Mouse (Mus musculus) midbrain, postnatal 0 days (tissue): ENCODE data around the gene Pigb. TPM values are rescaled to one million over a fixed set of nuclear protein-coding genes. Genes with fewer than 3 reads are reported as not detected.

Experiments
- ATAC-seq: fragments of 200-750 bp; cut with Nextera tagmentation; 2 replicates; pipeline ENCODE4 v1.8.0; 2017; ENCODE audit warnings: moderate number of reproducible peaks, mild to moderate bottlenecking, moderate TSS enrichment, moderate library complexity; ENCODE audit not compliant: low FRiP score
- DNase-seq: peaks from one replicate; pipeline ENCODE4 v3.0.0-alpha.2; 2015; ENCODE audit warnings: low spot score
- H3K27ac ChIP-seq: fragments of 300-500 bp; sonication (generic); 2 replicates; pipeline ENCODE4 v1.5.1; 2014; ENCODE audit warnings: low read depth, mild to moderate bottlenecking, low read length, mixed read lengths
- H3K27me3 ChIP-seq: fragments of 300-500 bp; sonication (generic); 2 replicates; pipeline ENCODE4 v1.6.1; 2014; ENCODE audit warnings: low read length, control low read depth, mixed read lengths; ENCODE audit not compliant: insufficient read depth
- H3K36me3 ChIP-seq: fragments of 300-500 bp; sonication (generic); 2 replicates; pipeline ENCODE4 v1.6.1; 2014; ENCODE audit warnings: low read length, control low read depth, mixed read lengths; ENCODE audit not compliant: insufficient read depth
- H3K4me1 ChIP-seq: fragments of 300-500 bp; sonication (generic); 2 replicates; pipeline ENCODE4 v1.6.1; 2014; ENCODE audit warnings: mild to moderate bottlenecking, control low read depth, antibody characterized with exemption, low read length, mixed read lengths; ENCODE audit not compliant: insufficient read depth
- H3K4me2 ChIP-seq: fragments of 300-500 bp; sonication (generic); 2 replicates; pipeline ENCODE4 v1.6.1; 2014; ENCODE audit warnings: low read depth, mild to moderate bottlenecking, low read length, mixed read lengths; ENCODE audit not compliant: poor library complexity, severe bottlenecking
- H3K4me3 ChIP-seq: fragments of 300-500 bp; sonication (generic); 2 replicates; pipeline ENCODE4 v1.5.1; 2014; ENCODE audit warnings: low read depth, mild to moderate bottlenecking, low read length, moderate library complexity
- H3K9ac ChIP-seq: fragments of 300-500 bp; sonication (generic); replicated peaks from 2 replicates; pipeline ENCODE4 v1.6.1; 2014; ENCODE audit warnings: mild to moderate bottlenecking, low read length, moderate library complexity, mixed read lengths; ENCODE audit not compliant: poor library complexity, severe bottlenecking
- H3K9me3 ChIP-seq: fragments of 300-500 bp; sonication (generic); 2 replicates; pipeline ENCODE4 v1.6.1; 2016; ENCODE audit warnings: low read length, control low read depth
- CTCF ChIP-seq: IDR thresholded peaks from 2 replicates; pipeline ENCODE4 v1.5.1; 2016; ENCODE audit warnings: antibody characterized with exemption, mild to moderate bottlenecking
- WGBS: fragments of 180-500 bp; shearing (Covaris S2); extraction: QIAGEN DNeasy Blood & Tissue Kit; methylation state at CpG from one replicate; pipeline ENCODE4 v1.1.7; 2014; 5-methylcytosine and 5-hydroxymethylcytosine counted together
- polyA plus RNA-seq: library from polyadenylated mRNA; unstranded; fragments of >200 nt; fragmentation: Nextera tagmentation; extraction: Ambion mirVana; gene quantifications from 2 replicates; pipeline ENCODE4 v1.2.1, GENCODE M21; 2015
- total RNA-seq: library from RNA; depleted of rRNA; stranded (reverse); fragments of >200 nt; gene quantifications from 2 replicates; pipeline ENCODE4 v1.2.3, GENCODE M21; 2014

The Pigb gene
- total and polyA plus RNA-seq, 2 experiments from 2014 or later: 8.4 to 13.0 TPM

DNA sequence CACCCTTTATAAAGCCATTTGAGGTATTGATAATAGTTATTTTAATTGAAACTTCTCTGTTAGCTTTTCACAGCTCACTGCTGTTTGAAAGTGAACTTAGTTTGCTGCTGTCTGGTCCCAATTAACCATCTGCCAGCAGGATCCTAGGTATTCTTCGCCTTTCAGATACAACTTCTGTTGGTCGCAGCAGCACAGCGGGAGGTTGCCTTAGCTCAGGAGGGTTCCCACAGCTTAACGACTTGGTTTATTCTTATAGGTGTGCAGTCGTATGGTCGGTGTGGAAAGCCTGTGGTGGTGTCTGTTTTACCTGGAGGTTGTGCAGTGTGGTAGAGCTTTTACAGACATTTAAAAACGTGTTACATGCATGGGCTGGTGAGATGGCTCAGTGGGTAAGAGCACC, 43.4 kb downstream of the Pigb start:
- Histone ChIP-seq H3K4me1 (no peaks in the 10 kb centered on the region), H3K9ac (no peak overlapping the region), H3K27me3 (no peaks in the 10 kb centered on the region), H3K4me2 (no peak overlapping the region), H3K4me3 (no peak overlapping the region), H3K36me3 (peaks cover 7% of the 10 kb centered on the region; the same call in 1 of the 2 replicates), H3K27ac (no peak overlapping the region), H3K9me3 (no peaks in the 10 kb centered on the region)
- ATAC-seq (no peak), DNase-seq (no peak)
- 60% methylated on average over 7 of the region's 7 CpGs for WGBS
- no peak for TF ChIP-seq CTCF

DNA sequence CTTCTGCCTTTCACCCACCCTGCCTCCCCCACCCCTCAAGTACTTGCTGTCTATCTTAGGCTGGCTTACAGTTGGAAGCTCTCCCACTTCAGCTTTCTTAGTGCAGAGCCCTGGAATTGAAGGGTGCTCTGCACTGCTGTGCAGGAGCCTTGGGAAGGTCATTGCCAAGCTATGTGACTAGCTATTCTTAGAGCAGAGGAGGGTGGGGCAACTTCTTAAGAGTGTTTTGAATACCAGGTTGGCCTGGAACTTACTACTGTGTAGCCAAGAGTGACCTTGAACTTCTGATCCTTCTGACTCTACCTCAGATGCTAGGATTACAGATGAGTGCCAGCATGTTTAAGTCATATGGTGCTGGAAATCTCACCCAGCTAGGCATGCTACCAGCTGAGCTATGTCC, 44.0 kb downstream of the Pigb start:
- no peak for TF ChIP-seq CTCF
- no peak for ATAC-seq
- no peak overlapping the region for H3K27ac ChIP-seq

DNA sequence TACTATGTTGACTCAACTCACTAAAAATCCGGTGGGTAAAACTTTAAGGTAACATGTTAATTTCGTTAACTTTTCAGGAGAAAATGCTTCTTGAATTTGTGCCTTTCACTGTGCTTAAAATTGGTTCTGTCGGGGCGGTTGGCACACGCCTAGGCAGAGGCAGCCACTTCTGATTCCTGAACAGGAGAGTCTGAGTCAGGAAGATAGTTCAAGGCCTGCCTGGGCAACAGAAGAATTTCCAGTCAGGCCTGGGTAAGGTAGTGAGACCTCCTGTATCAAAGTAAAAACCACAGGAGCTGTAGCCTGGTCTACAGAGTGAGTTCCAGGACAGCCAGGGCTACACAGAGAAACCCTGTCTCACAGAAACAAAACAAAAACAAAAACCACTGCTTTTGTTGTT, 47.6 kb downstream of the Pigb start:
- TF ChIP-seq CTCF: no peak
- 95% methylated on average over 5 of the region's 5 CpGs for WGBS

More for the DNA sequence above, 44.0 kb downstream of the Pigb start:
- H3K27me3 ChIP-seq: no peaks in the 10 kb centered on the region
- H3K4me3 ChIP-seq: no peak overlapping the region
- H3K36me3 ChIP-seq: 0 out of 2 replicates have a peak, but pooled peaks cover 3% of the 10 kb centered on the region
- H3K4me2 ChIP-seq: no peak overlapping the region
- H3K4me1 ChIP-seq: no peaks in the 10 kb centered on the region
- no peaks in the 10 kb centered on the region for H3K9me3 ChIP-seq
- no peak for DNase-seq
- no peak overlapping the region for H3K9ac ChIP-seq

DNA sequence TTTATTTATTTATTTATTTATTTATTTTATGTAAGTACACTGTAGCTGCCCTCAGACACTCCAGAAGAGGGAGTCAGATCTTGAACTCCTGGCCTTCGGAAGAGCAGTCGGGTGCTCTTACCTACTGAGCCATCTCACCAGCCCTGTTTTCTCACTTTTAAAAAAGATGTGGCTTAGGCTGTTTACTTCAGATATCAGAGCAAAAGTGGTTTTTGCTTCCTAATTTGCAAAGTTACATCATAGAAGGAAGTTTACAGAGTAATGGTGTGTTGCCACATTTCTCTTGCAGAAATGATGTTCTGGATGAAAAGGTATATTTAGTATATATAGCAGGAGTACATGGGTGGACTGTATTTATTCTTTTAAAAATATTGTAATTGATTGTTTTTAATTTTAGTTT, 48.8 kb downstream of the Pigb start:
- ATAC-seq (no peak), DNase-seq (no peak)
- Histone ChIP-seq H3K9me3 (no peaks in the 10 kb centered on the region), H3K36me3 (no peaks in the 10 kb centered on the region), H3K27ac (no peak overlapping the region), H3K4me1 (peaks cover 2% of the 10 kb centered on the region; the same call in 1 of the 2 replicates), H3K4me2 (no peak overlapping the region), H3K27me3 (no peaks in the 10 kb centered on the region), H3K4me3 (no peak overlapping the region), H3K9ac (no peak overlapping the region)
- no peak for TF ChIP-seq CTCF
- 97% methylated on average over 2 of the region's 2 CpGs for WGBS

More for the DNA sequence above, 47.6 kb downstream of the Pigb start:
- H3K27me3 ChIP-seq: no peaks in the 10 kb centered on the region
- no peak overlapping the region for H3K9ac ChIP-seq
- no peak for DNase-seq
- H3K36me3 ChIP-seq: no peaks in the 10 kb centered on the region
- no peak overlapping the region for H3K4me2 ChIP-seq
- H3K27ac ChIP-seq: no peak overlapping the region
- H3K4me1 ChIP-seq: no peaks in the 10 kb centered on the region
- no peak for ATAC-seq
- no peak overlapping the region for H3K4me3 ChIP-seq
- no peaks in the 10 kb centered on the region for H3K9me3 ChIP-seq

DNA sequence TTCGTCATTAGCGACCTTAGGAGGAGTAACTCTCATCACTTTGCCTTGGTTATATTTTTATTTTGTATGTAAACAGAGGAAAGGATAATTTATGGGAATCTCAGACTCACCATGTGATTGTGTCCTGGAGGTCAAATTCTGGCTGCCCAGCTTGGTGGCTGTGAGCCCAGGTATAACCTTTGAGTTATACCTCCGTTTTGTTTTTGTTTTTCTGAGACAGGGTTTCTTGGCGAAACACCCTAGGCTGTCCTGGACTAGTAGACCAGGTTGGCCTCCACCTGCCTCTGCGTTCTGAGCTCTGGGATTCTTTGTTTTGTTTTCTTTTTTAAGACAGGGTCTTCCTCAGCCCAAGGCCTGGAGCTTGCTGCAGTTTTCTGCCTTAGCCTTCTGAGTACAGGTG, 51.5 kb downstream of the Pigb start:
- TF ChIP-seq CTCF: no peak
- Histone ChIP-seq H3K4me3 (no peak overlapping the region), H3K4me2 (no peak overlapping the region), H3K27me3 (no peaks in the 10 kb centered on the region), H3K9ac (no peak overlapping the region), H3K36me3 (no peaks in the 10 kb centered on the region), H3K4me1 (peaks cover 9% of the 10 kb centered on the region; the same call in 1 of the 2 replicates), H3K9me3 (no peaks in the 10 kb centered on the region), H3K27ac (no peak overlapping the region)
- DNase-seq (no peak), ATAC-seq (no peak)
- 84% methylated on average over 5 of the region's 5 CpGs for WGBS

DNA sequence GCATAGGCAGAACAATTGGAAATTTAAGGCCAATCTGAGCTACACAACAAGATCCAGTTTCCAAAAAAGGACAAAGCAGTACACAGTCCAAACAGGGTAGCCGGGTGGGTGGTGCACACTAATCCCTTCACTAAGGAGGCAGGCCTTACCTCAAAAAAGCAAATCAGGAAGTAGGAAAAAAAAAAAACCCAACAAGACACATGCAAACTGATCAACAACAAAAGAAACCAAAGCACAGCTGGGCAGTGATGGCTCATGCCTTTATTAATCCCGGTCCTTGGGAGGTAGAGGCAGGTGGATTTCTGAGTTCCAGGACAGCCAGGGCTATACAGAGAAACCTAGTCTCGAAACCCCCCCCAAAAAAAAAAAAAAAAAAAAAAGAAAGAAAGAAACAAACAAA, 52.5 kb downstream of the Pigb start:
- Histone ChIP-seq H3K27me3 (no peaks in the 10 kb centered on the region), H3K9me3 (no peaks in the 10 kb centered on the region), H3K4me1 (peaks cover 9% of the 10 kb centered on the region; the same call in 1 of the 2 replicates), H3K27ac (no peak overlapping the region), H3K36me3 (no peaks in the 10 kb centered on the region), H3K4me3 (no peak overlapping the region), H3K4me2 (no peak overlapping the region), H3K9ac (no peak overlapping the region)
- DNase-seq (no peak), ATAC-seq (no peak)
- no peak for TF ChIP-seq CTCF
- WGBS: 52% methylated on average over 3 of the region's 3 CpGs
